Mouse (Mus musculus): Measurements from ENCODE around the gene Agtpbp1.

- TF ChIP-seq GATA1 (IDR thresholded peaks at IDR 0.05; ENCODE audit: borderline replicate concordance, low read length): no peak
- no peak for TF ChIP-seq FLI1 (IDR thresholded peaks at IDR 0.05; ENCODE audit: low read length)
These were observed 78.6 kb downstream of the Agtpbp1 start for GRCm38 (mm10) chr13:59506450-59506849.
